8 mouse cellular contexts compared by ENCODE assay signal in genomic region chr5:47981951-47982350, GRCm38 (mm10). TPM values are rescaled to one million over a fixed set of nuclear protein-coding genes. Genes with fewer than 3 reads are reported as not detected.
DNase-seq lines count a peak whose midpoint lies in the region; ATAC-seq and TF ChIP-seq lines count a peak whose summit lies in the region.
"Had no signal": no experiment of that assay in that cellular context is flagged by ENCODE, and none has a peak within 500 bp of the region (broad histone marks: within the 10 kb centered on the region; RNA-seq: fewer than 3 reads in every experiment).

No protein-coding gene starts in this region.

- TF ChIP-seq POLR2A in kidney, adult 2 months (IDR thresholded peaks at IDR 0.05; ENCODE audit: low read depth, low read length) = no peak

- 63% methylated on average over 8 of the region's 8 CpGs for WGBS in lung, embryonic 16.5 days
- 53% methylated on average over 8 of the region's 8 CpGs for WGBS in forebrain, embryonic 14.5 days
- 51% methylated on average over 8 of the region's 8 CpGs for WGBS in limb, embryonic 11.5 days
- 56% methylated on average over 8 of the region's 8 CpGs for WGBS in neural tube, embryonic 13.5 days
- WGBS in kidney, adult 2 months = 82% methylated on average over 8 of the region's 8 CpGs

- H3K27ac ChIP-seq in lung, embryonic 16.5 days (ENCODE audit: low read length) = no peak overlapping the region
- no peak overlapping the region for H3K27ac ChIP-seq in forebrain, embryonic 14.5 days (ENCODE audit: low read depth, low read length)
- H3K27ac ChIP-seq in limb, embryonic 11.5 days (replicated peaks; ENCODE audit: low read depth, low read length) = no peak overlapping the region
- no peak overlapping the region for H3K27ac ChIP-seq in neural tube, embryonic 13.5 days (replicated peaks)
- no peak overlapping the region for H3K27ac ChIP-seq in kidney, adult 2 months (ENCODE audit: insufficient read depth, low read depth, low read length)

- peak overlapping the region; percentile 80 for H3K4me2 ChIP-seq in lung, embryonic 16.5 days (ENCODE audit: low read depth, low read length)
- peak overlapping the region; percentile 96 for H3K4me2 ChIP-seq in forebrain, embryonic 14.5 days (ENCODE audit: low read length)
- H3K4me2 ChIP-seq in limb, embryonic 11.5 days (ENCODE audit: low read depth, severe bottlenecking) = peak overlapping the region; percentile 94
- peak overlapping the region; percentile 96 for H3K4me2 ChIP-seq in neural tube, embryonic 13.5 days

- H3K9ac ChIP-seq in lung, embryonic 16.5 days (ENCODE audit: low read length) = no peak overlapping the region
- H3K9ac ChIP-seq in forebrain, embryonic 14.5 days (ENCODE audit: low read length) = no peak overlapping the region
- H3K9ac ChIP-seq in limb, embryonic 11.5 days (ENCODE audit: low read length) = no peak overlapping the region
- no peak overlapping the region for H3K9ac ChIP-seq in neural tube, embryonic 13.5 days

- peaks cover 5% of the 10 kb centered on the region; the same call in 1 of the 2 replicates for H3K4me1 ChIP-seq in lung, embryonic 16.5 days (replicated peaks; ENCODE audit: control insufficient read depth, insufficient read depth, low read length)
- H3K4me1 ChIP-seq in forebrain, embryonic 14.5 days (ENCODE audit: control insufficient read depth, insufficient read depth, low read length) = peaks cover 13% of the 10 kb centered on the region; the same call in 1 of the 2 replicates
- H3K4me1 ChIP-seq in limb, embryonic 11.5 days (ENCODE audit: control insufficient read depth, insufficient read depth, low read length) = peaks cover 13% of the 10 kb centered on the region
- H3K4me1 ChIP-seq in neural tube, embryonic 13.5 days (replicated peaks) = peaks cover 29% of the 10 kb centered on the region
- no peaks in the 10 kb centered on the region; the same call in 1 of the 2 replicates for H3K4me1 ChIP-seq in kidney, adult 2 months (ENCODE audit: control insufficient read depth, insufficient read depth, low read length)

- H3K9me3 ChIP-seq in lung, embryonic 16.5 days (ENCODE audit: control insufficient read depth, low read length) = no peaks in the 10 kb centered on the region
- H3K9me3 ChIP-seq in forebrain, embryonic 14.5 days (replicated peaks; ENCODE audit: control insufficient read depth, low read length) = no peaks in the 10 kb centered on the region
- H3K9me3 ChIP-seq in limb, embryonic 11.5 days (ENCODE audit: control insufficient read depth, low read length) = no peaks in the 10 kb centered on the region
- H3K9me3 ChIP-seq in neural tube, embryonic 13.5 days = no peaks in the 10 kb centered on the region

- H3K4me3 ChIP-seq in lung, embryonic 16.5 days (ENCODE audit: low read length) = no peak overlapping the region; the same call in 1 of the 2 replicates
- H3K4me3 ChIP-seq in forebrain, embryonic 14.5 days (ENCODE audit: low read depth, low read length) = no peak overlapping the region
- no peak overlapping the region for H3K4me3 ChIP-seq in limb, embryonic 11.5 days (ENCODE audit: low read depth, low read length)
- peak overlapping the region; percentile 79; the same call in 1 of the 2 replicates for H3K4me3 ChIP-seq in neural tube, embryonic 13.5 days
- no peak overlapping the region for H3K4me3 ChIP-seq in kidney, adult 2 months (ENCODE audit: insufficient read depth, low read depth, low read length)

- ATAC-seq in lung, embryonic 16.5 days (ENCODE audit: low read depth) = no peak
- no peak for ATAC-seq in forebrain, embryonic 14.5 days
- no peak for ATAC-seq in limb, embryonic 11.5 days (ENCODE audit: insufficient number of reproducible peaks, low FRiP score, low TSS enrichment, low read depth)
- no peak for ATAC-seq in neural tube, embryonic 13.5 days (ENCODE audit: low read depth)

- TF ChIP-seq CTCF in kidney, adult 2 months (conservative IDR thresholded peaks at IDR 0.05; ENCODE audit: insufficient read depth, insufficient read length, low read depth, low read length) = no peak

- no peaks in the 10 kb centered on the region for H3K36me3 ChIP-seq in lung, embryonic 16.5 days (ENCODE audit: control insufficient read depth, insufficient read depth, low read length)
- H3K36me3 ChIP-seq in forebrain, embryonic 14.5 days (ENCODE audit: control insufficient read depth, insufficient read depth, low read length) = no peaks in the 10 kb centered on the region
- H3K36me3 ChIP-seq in limb, embryonic 11.5 days (ENCODE audit: control insufficient read depth, insufficient read depth, low read length) = no peaks in the 10 kb centered on the region
- no peaks in the 10 kb centered on the region for H3K36me3 ChIP-seq in neural tube, embryonic 13.5 days
- no peaks in the 10 kb centered on the region for H3K36me3 ChIP-seq in kidney, adult 2 months (ENCODE audit: control insufficient read depth, insufficient read depth, low read length)

- DNase-seq in lung, postnatal 25 days (ENCODE audit: low spot score) = no peak
- DNase-seq in forebrain, embryonic 14.5 days (ENCODE audit: low spot score) = no peak
- no peak for DNase-seq in limb, embryonic 11.5 days (ENCODE audit: low spot score)
- DNase-seq in kidney, adult 2 months = no peak
- DNase-seq in embryo, embryonic 9.5 days (ENCODE audit: extremely low spot score) = no peak
- DNase-seq: cerebellum, adult 11-12 months had no signal

- no peaks in the 10 kb centered on the region for H3K27me3 ChIP-seq in lung, embryonic 16.5 days (ENCODE audit: control insufficient read depth, insufficient read depth, low read depth, low read length)
- H3K27me3 ChIP-seq in forebrain, embryonic 14.5 days (replicated peaks; ENCODE audit: control insufficient read depth, insufficient read depth, low read length) = 0 out of 2 replicates have a peak, but pooled peaks cover 3% of the 10 kb centered on the region
- H3K27me3 ChIP-seq in limb, embryonic 11.5 days (ENCODE audit: control insufficient read depth, insufficient read depth, low read length) = peaks cover 10% of the 10 kb centered on the region; the same call in 1 of the 2 replicates
- no peaks in the 10 kb centered on the region for H3K27me3 ChIP-seq in neural tube, embryonic 13.5 days
- no peaks in the 10 kb centered on the region for H3K27me3 ChIP-seq in kidney, adult 2 months (replicated peaks; ENCODE audit: control insufficient read depth, insufficient read depth, low read length)

RNA-seq across cellular contexts. Expression of gene Slit2, which starts 1.0 kb away (rescaled TPM):
- polyA plus RNA-seq in lung, embryonic 16.5 days (2015; fragmentation: Nextera tagmentation; extraction: Ambion mirVana) = 36.9 and 42.7 TPM in 2 replicates
- 10.0 and 11.3 TPM in 2 replicates for polyA plus RNA-seq in forebrain, embryonic 14.5 days (2014; fragmentation: Nextera tagmentation; extraction: Ambion mirVana)
- polyA plus RNA-seq in limb, embryonic 11.5 days (2014; fragmentation: Nextera tagmentation; extraction: Ambion mirVana) = 12.8 and 16.4 TPM in 2 replicates
- 47.2 and 52.6 TPM in 2 replicates for polyA plus RNA-seq in neural tube, embryonic 13.5 days (2015; fragmentation: Nextera tagmentation; extraction: Ambion mirVana)
- polyA plus RNA-seq in kidney, adult 2 months (2012; rRNA removed) = 8.4 and 11.3 TPM in 2 replicates
